Mouse (Mus musculus) kidney, adult 2 months (tissue): ENCODE measurements around the gene Reep3.

Source experiments
- CTCF ChIP-seq: fragments of 200-500 bp; conservative IDR thresholded peaks from 2 replicates; pipeline ENCODE4 v1.5.1; 2011; ENCODE audit warnings: low read depth, mild to moderate bottlenecking, control low read depth, low read length, moderate library complexity, mixed read lengths; ENCODE audit not compliant: insufficient read depth, insufficient read length
- POLR2A ChIP-seq: fragments of 200-500 bp; IDR thresholded peaks from one replicate; pipeline ENCODE4 v1.6.1; 2011; ENCODE audit warnings: low read depth, low read length, control low read depth

- no peak for TF ChIP-seq CTCF
- no peak for TF ChIP-seq POLR2A
These were observed 11.6 kb downstream of the Reep3 start for GRCm38 (mm10) chr10:67085124-67085523.
